Mouse (Mus musculus): ENCODE data around the gene Lpcat3. TPM values are rescaled to one million over a fixed set of nuclear protein-coding genes. Genes with fewer than 3 reads are reported as not detected.

The Lpcat3 gene
- polyA plus RNA-seq, 1 experiment from 2014 or later: 195 TPM

- Histone ChIP-seq H3K9me3 (ENCODE audit: control insufficient read depth, low read length) (no peaks in the 10 kb centered on the region), H3K9ac (ENCODE audit: low read depth, low read length) (no peak overlapping the region), H3K4me3 (ENCODE audit: low read length) (no peak overlapping the region), H3K4me2 (ENCODE audit: low read depth, low read length) (no peak overlapping the region), H3K27me3 (replicated peaks; ENCODE audit: control insufficient read depth, insufficient read depth, low read length) (no peaks in the 10 kb centered on the region), H3K4me1 (ENCODE audit: control insufficient read depth, insufficient read depth, low read length) (no peaks in the 10 kb centered on the region; the same call in 1 of the 2 replicates), H3K36me3 (ENCODE audit: control insufficient read depth, insufficient read depth, low read length) (peaks cover 19% of the 10 kb centered on the region), H3K27ac (ENCODE audit: low read length) (0 out of 2 replicates have a peak overlapping the region, but pooled peaks have one; percentile 1)
- WGBS: 77% methylated on average over 10 of the region's 11 CpGs
- ATAC-seq: peak; percentile 41
Observed at GRCm38 (mm10) chr6:124699962-124700610, 37.3 kb downstream of the Lpcat3 start.

DNA sequence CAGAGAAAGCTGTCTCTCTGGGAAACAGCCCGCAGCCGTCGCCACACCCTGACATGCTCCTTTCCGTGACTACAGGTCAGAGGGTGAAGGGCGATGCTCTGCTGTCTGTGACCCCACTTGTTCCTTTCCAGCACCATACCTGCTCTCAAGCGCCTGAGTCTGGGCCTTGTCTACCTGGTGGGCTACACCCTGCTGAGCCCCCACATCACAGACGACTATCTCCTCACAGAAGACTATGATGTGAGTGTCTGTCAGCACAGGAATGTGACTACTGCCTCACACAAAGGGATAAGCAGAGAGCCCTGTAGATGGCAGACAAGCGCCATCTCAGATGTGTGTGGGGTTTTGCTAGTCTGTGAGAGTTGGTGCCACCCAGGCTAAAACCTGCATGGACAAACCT is 38.5 kb downstream of the Lpcat3 start:
- Histone ChIP-seq H3K9me3 (ENCODE audit: control insufficient read depth, low read length) (no peaks in the 10 kb centered on the region), H3K4me2 (ENCODE audit: low read depth, low read length) (no peak overlapping the region), H3K4me1 (ENCODE audit: control insufficient read depth, insufficient read depth, low read length) (no peaks in the 10 kb centered on the region; the same call in 1 of the 2 replicates), H3K27me3 (replicated peaks; ENCODE audit: control insufficient read depth, insufficient read depth, low read length) (no peaks in the 10 kb centered on the region), H3K4me3 (ENCODE audit: low read length) (no peak overlapping the region), H3K9ac (ENCODE audit: low read depth, low read length) (no peak overlapping the region), H3K36me3 (ENCODE audit: control insufficient read depth, insufficient read depth, low read length) (peaks cover 21% of the 10 kb centered on the region), H3K27ac (ENCODE audit: low read length) (no peak overlapping the region; the same call in 1 of the 2 replicates)
- ATAC-seq: no peak
- WGBS: 80% methylated on average over 8 of the region's 8 CpGs

- no peaks in the 10 kb centered on the region; the same call in 1 of the 2 replicates for H3K4me1 ChIP-seq (ENCODE audit: control insufficient read depth, insufficient read depth, low read length)
- H3K4me3 ChIP-seq (ENCODE audit: low read length): no peak overlapping the region
- H3K9me3 ChIP-seq (ENCODE audit: control insufficient read depth, low read length): no peaks in the 10 kb centered on the region
- 90% methylated on average over 17 of the region's 17 CpGs for WGBS
- peak; percentile 17 for ATAC-seq
- no peak overlapping the region for H3K4me2 ChIP-seq (ENCODE audit: low read depth, low read length)
- H3K9ac ChIP-seq (ENCODE audit: low read depth, low read length): no peak overlapping the region
- no peaks in the 10 kb centered on the region for H3K27me3 ChIP-seq (replicated peaks; ENCODE audit: control insufficient read depth, insufficient read depth, low read length)
- H3K27ac ChIP-seq (ENCODE audit: low read length): no peak overlapping the region
- peaks cover 21% of the 10 kb centered on the region for H3K36me3 ChIP-seq (ENCODE audit: control insufficient read depth, insufficient read depth, low read length)
Observed at GRCm38 (mm10) chr6:124702102-124702783, 39.4 kb downstream of the Lpcat3 start.

DNA sequence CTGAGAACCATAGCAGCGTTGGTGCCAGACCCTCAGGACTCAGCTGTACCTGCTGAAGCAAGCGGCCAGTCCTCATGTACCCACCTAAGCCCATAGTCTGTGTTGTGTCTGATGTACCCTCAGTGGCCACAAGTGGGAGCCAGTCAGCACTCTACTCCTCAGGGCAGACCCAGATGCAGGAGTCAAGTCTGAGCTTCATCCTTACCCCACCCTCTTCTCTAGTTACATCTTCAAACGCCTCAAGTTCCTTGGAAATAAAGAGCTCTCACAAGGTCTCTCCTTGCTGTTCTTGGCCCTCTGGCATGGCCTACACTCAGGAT is 39.9 kb downstream of the Lpcat3 start:
- 42% methylated on average over 3 of the region's 3 CpGs for WGBS
- H3K4me2 ChIP-seq (ENCODE audit: low read depth, low read length): no peak overlapping the region
- no peak overlapping the region for H3K27ac ChIP-seq (ENCODE audit: low read length)
- no peaks in the 10 kb centered on the region; the same call in 1 of the 2 replicates for H3K4me1 ChIP-seq (ENCODE audit: control insufficient read depth, insufficient read depth, low read length)
- no peak overlapping the region for H3K4me3 ChIP-seq (ENCODE audit: low read length)
- no peaks in the 10 kb centered on the region for H3K9me3 ChIP-seq (ENCODE audit: control insufficient read depth, low read length)
- H3K27me3 ChIP-seq (replicated peaks; ENCODE audit: control insufficient read depth, insufficient read depth, low read length): no peaks in the 10 kb centered on the region
- no peak overlapping the region for H3K9ac ChIP-seq (ENCODE audit: low read depth, low read length)
- peak; percentile 55 for ATAC-seq
- H3K36me3 ChIP-seq (ENCODE audit: control insufficient read depth, insufficient read depth, low read length): peaks cover 21% of the 10 kb centered on the region

DNA sequence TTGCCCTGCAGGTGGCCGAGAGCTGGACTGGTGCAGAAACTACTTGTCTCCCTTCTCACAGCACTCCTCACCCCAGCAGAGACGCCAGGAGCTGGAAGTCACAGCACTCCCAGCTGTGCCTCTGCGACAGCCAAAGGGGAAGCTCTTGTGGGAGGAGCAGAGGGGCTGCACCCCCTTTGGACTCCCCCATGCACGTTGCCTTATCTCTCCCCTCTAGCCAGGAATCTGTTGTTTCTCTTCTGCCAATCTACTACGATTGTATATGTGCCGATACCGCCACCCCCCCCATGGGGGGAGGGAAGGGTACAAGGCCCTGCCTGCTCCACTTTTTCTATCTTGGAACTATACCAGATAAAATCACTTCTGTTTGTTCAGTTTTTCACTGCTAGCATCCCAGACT is 41.0 kb downstream of the Lpcat3 start:
- no peak for ATAC-seq
- Histone ChIP-seq H3K9ac (ENCODE audit: low read depth, low read length) (no peak overlapping the region), H3K9me3 (ENCODE audit: control insufficient read depth, low read length) (no peaks in the 10 kb centered on the region), H3K27ac (ENCODE audit: low read length) (no peak overlapping the region), H3K4me3 (ENCODE audit: low read length) (no peak overlapping the region), H3K4me2 (ENCODE audit: low read depth, low read length) (no peak overlapping the region), H3K27me3 (replicated peaks; ENCODE audit: control insufficient read depth, insufficient read depth, low read length) (no peaks in the 10 kb centered on the region), H3K36me3 (ENCODE audit: control insufficient read depth, insufficient read depth, low read length) (peaks cover 24% of the 10 kb centered on the region), H3K4me1 (ENCODE audit: control insufficient read depth, insufficient read depth, low read length) (peaks cover 6% of the 10 kb centered on the region)
- WGBS: 76% methylated on average over 7 of the region's 7 CpGs

- no peaks in the 10 kb centered on the region for H3K9me3 ChIP-seq (ENCODE audit: control insufficient read depth, low read length)
- H3K4me3 ChIP-seq (ENCODE audit: low read length): no peak overlapping the region
- ATAC-seq: no peak
- WGBS: 95% methylated on average over 2 of the region's 2 CpGs
- H3K27ac ChIP-seq (ENCODE audit: low read length): no peak overlapping the region
- H3K4me2 ChIP-seq (ENCODE audit: low read depth, low read length): no peak overlapping the region
- peaks cover 24% of the 10 kb centered on the region for H3K36me3 ChIP-seq (ENCODE audit: control insufficient read depth, insufficient read depth, low read length)
- H3K9ac ChIP-seq (ENCODE audit: low read depth, low read length): no peak overlapping the region
- H3K4me1 ChIP-seq (ENCODE audit: control insufficient read depth, insufficient read depth, low read length): peaks cover 11% of the 10 kb centered on the region
- H3K27me3 ChIP-seq (replicated peaks; ENCODE audit: control insufficient read depth, insufficient read depth, low read length): no peaks in the 10 kb centered on the region
Observed at GRCm38 (mm10) chr6:124704417-124704816, 41.6 kb downstream of the Lpcat3 start.

DNA sequence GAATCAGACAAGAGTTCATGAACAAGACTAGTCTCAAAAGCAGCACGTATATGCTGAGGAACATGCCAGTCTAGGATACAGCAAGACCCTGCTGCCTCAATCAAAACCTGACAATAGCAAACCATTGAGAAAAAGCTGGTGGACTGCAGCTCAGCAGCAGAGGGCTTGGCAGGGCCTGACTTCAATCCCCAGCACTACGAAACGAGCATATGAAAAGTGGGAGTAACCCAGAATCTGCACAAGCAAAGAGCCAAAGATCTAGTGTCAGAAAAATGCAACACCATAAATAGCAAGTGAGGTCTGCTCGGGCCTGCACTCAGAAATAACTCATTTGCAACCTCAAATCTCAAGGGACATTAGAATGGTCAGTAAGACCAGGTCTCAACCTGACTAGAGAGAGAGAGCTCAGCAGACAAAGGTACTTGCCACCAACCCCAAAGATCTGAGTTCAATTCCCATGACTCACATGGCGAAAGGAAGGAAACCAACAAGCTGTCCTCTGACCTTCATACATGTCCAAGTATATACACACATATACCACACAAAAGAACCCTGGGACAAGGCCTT is 43.3 kb downstream of the Lpcat3 start:
- WGBS: 83% methylated on average over 5 of the region's 5 CpGs
- Histone ChIP-seq H3K27me3 (replicated peaks; ENCODE audit: control insufficient read depth, insufficient read depth, low read length) (no peaks in the 10 kb centered on the region), H3K36me3 (ENCODE audit: control insufficient read depth, insufficient read depth, low read length) (peaks cover 24% of the 10 kb centered on the region), H3K4me2 (ENCODE audit: low read depth, low read length) (no peak overlapping the region), H3K4me1 (ENCODE audit: control insufficient read depth, insufficient read depth, low read length) (peaks cover 23% of the 10 kb centered on the region), H3K27ac (ENCODE audit: low read length) (no peak overlapping the region), H3K9me3 (ENCODE audit: control insufficient read depth, low read length) (no peaks in the 10 kb centered on the region), H3K9ac (ENCODE audit: low read depth, low read length) (no peak overlapping the region), H3K4me3 (ENCODE audit: low read length) (no peak overlapping the region)
- no peak for ATAC-seq

DNA sequence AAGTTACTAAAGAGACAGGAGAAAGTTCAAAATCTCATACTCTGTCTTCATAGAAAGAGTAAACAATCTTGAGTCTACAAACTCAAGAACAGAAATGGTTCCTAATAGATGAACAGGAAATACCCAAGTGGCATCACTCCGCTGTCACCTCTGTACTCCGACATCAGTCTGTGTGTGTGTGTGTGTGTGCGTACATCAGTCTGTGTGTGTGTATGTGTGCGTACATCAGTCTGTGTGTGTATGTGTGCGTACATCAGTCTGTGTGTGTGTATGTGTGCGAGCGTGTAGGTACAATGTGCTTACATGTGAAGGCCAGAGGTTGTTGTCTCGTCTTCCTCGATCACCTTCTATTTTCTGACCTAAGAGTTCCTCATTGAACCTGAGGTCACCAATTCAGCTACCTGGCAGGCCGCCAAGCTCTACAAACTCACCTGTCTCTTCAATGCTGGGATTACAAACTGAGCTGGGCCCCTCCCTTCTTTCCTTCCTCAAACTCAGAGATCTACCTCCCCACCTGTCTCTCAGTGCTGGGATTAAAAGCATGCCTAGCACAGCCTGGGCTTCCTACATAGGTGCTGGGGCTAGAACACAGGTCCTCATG is 45.6 kb downstream of the Lpcat3 start:
- peaks cover 11% of the 10 kb centered on the region for H3K36me3 ChIP-seq (ENCODE audit: control insufficient read depth, insufficient read depth, low read length)
- H3K27me3 ChIP-seq (replicated peaks; ENCODE audit: control insufficient read depth, insufficient read depth, low read length): no peaks in the 10 kb centered on the region
- H3K27ac ChIP-seq (ENCODE audit: low read length): no peak overlapping the region; the same call in 1 of the 2 replicates
- WGBS: 87% methylated on average over 10 of the region's 10 CpGs
- H3K9me3 ChIP-seq (ENCODE audit: control insufficient read depth, low read length): no peaks in the 10 kb centered on the region
- no peak overlapping the region for H3K9ac ChIP-seq (ENCODE audit: low read depth, low read length)
- no peak overlapping the region for H3K4me3 ChIP-seq (ENCODE audit: low read length)
- H3K4me1 ChIP-seq (ENCODE audit: control insufficient read depth, insufficient read depth, low read length): peaks cover 25% of the 10 kb centered on the region
- no peak overlapping the region for H3K4me2 ChIP-seq (ENCODE audit: low read depth, low read length)
- ATAC-seq: no peak
